Mouse (Mus musculus): ENCODE data around the gene Mterf1b. TPM values are rescaled to one million over a fixed set of nuclear protein-coding genes. Genes with fewer than 3 reads are reported as not detected.
"Not testable (repeated sequence)": the region's sequence is repeated elsewhere in the genome, so short reads cannot be mapped to it uniquely, and the experiment has no call there.

Mterf1b gene
- 4.7 and 9.0 TPM in 2 replicates for polyA plus RNA-seq (2011; ENCODE audit: insufficient read depth, insufficient read length, low replicate concordance, missing spikeins)

- 57% methylated on average over 12 of the region's 37 CpGs for WGBS
- H3K4me3 ChIP-seq (replicated peaks; ENCODE audit: control insufficient read depth, low read depth, low read length), result peak within 1 kb of the TSS; percentile 60
- H3K27ac ChIP-seq (ENCODE audit: control insufficient read depth, insufficient read depth, low read depth, low read length, poor library complexity), result not testable (repeated sequence)
Observed at GRCm38 (mm10) chr5:4191671-4192480, at the start of gene Mterf1b. Gene Mterf1b (plus strand): TSS chr5:4192367.

GRCm38 (mm10) chr5:4159418-4160071 is 32.6 kb upstream of the Mterf1b start:
- not testable (repeated sequence) for H3K27ac ChIP-seq (ENCODE audit: control insufficient read depth, insufficient read depth, low read depth, low read length, poor library complexity); H3K4me3 ChIP-seq (replicated peaks; ENCODE audit: control insufficient read depth, low read depth, low read length); H3K4me1 ChIP-seq (ENCODE audit: control insufficient read depth, insufficient read depth, low read length)
- 85% methylated on average over 4 of the region's 5 CpGs for WGBS

More at GRCm38 (mm10) chr5:4191671-4192480, at the start of gene Mterf1b:
- not testable (repeated sequence) for H3K4me1 ChIP-seq (ENCODE audit: control insufficient read depth, insufficient read depth, low read length)

- Histone ChIP-seq H3K27ac (ENCODE audit: control insufficient read depth, insufficient read depth, low read depth, low read length, poor library complexity) (no peak overlapping the region), H3K4me3 (replicated peaks; ENCODE audit: control insufficient read depth, low read depth, low read length) (no peak overlapping the region), H3K4me1 (ENCODE audit: control insufficient read depth, insufficient read depth, low read length) (no peaks in the 10 kb centered on the region)
- no peak for TF ChIP-seq POLR2A (IDR thresholded peaks at IDR 0.05; ENCODE audit: borderline replicate concordance, control insufficient read depth, low read depth, low read length)
- TF ChIP-seq CTCF (IDR thresholded peaks at IDR 0.05; ENCODE audit: control insufficient read depth, insufficient read depth, low read length), result no peak
- 90% methylated on average over 3 of the region's 3 CpGs for WGBS
Observed at GRCm38 (mm10) chr5:4161554-4161953, 30.6 kb upstream of the Mterf1b start.

DNA sequence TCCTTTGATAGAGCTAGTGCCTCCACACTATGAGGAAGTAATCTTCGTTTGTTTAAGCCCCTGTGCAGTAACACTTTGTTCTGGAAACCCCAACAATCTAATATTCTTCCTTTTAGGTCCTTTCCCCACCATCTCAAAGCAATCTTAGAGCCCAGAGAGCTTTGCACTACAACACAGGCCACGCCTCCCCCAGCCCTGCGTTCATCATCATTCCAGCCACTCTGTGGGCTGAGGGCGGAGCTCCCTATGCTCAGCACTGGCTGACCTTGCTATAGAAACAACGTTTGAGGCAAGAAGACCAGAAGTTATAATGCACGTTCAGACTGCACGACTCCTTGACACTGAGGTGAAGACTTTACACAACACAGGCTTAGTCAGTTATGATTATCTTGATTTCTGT is 29.7 kb upstream of the Mterf1b start:
- no peaks in the 10 kb centered on the region for H3K4me1 ChIP-seq (ENCODE audit: control insufficient read depth, insufficient read depth, low read length)
- no peak overlapping the region for H3K4me3 ChIP-seq (replicated peaks; ENCODE audit: control insufficient read depth, low read depth, low read length)
- TF ChIP-seq CTCF (IDR thresholded peaks at IDR 0.05; ENCODE audit: control insufficient read depth, insufficient read depth, low read length), result no peak
- TF ChIP-seq POLR2A (IDR thresholded peaks at IDR 0.05; ENCODE audit: borderline replicate concordance, control insufficient read depth, low read depth, low read length), result no peak
- WGBS, result 38% methylated on average over 7 of the region's 7 CpGs
- no peak overlapping the region for H3K27ac ChIP-seq (ENCODE audit: control insufficient read depth, insufficient read depth, low read depth, low read length, poor library complexity)

- H3K4me1 ChIP-seq (ENCODE audit: control insufficient read depth, insufficient read depth, low read length); H3K4me3 ChIP-seq (replicated peaks; ENCODE audit: control insufficient read depth, low read depth, low read length); H3K27ac ChIP-seq (ENCODE audit: control insufficient read depth, insufficient read depth, low read depth, low read length, poor library complexity): not testable (repeated sequence)
- 64% methylated on average over 6 of the region's 6 CpGs for WGBS
Observed at GRCm38 (mm10) chr5:4167813-4168529, 24.2 kb upstream of the Mterf1b start.

GRCm38 (mm10) chr5:4168530-4168926 is 23.6 kb upstream of the Mterf1b start:
- not testable (repeated sequence) for H3K4me3 ChIP-seq (replicated peaks; ENCODE audit: control insufficient read depth, low read depth, low read length); H3K27ac ChIP-seq (ENCODE audit: control insufficient read depth, insufficient read depth, low read depth, low read length, poor library complexity)
- 85% methylated on average over 4 of the region's 4 CpGs for WGBS

GRCm38 (mm10) chr5:4176421-4176820 is 15.7 kb upstream of the Mterf1b start:
- H3K4me1 ChIP-seq (ENCODE audit: control insufficient read depth, insufficient read depth, low read length); H3K27ac ChIP-seq (ENCODE audit: control insufficient read depth, insufficient read depth, low read depth, low read length, poor library complexity); H3K4me3 ChIP-seq (replicated peaks; ENCODE audit: control insufficient read depth, low read depth, low read length): not testable (repeated sequence)
- 44% methylated on average over 3 of the region's 3 CpGs for WGBS

More at GRCm38 (mm10) chr5:4168530-4168926, 23.6 kb upstream of the Mterf1b start:
- H3K4me1 ChIP-seq (ENCODE audit: control insufficient read depth, insufficient read depth, low read length), result not testable (repeated sequence)

DNA sequence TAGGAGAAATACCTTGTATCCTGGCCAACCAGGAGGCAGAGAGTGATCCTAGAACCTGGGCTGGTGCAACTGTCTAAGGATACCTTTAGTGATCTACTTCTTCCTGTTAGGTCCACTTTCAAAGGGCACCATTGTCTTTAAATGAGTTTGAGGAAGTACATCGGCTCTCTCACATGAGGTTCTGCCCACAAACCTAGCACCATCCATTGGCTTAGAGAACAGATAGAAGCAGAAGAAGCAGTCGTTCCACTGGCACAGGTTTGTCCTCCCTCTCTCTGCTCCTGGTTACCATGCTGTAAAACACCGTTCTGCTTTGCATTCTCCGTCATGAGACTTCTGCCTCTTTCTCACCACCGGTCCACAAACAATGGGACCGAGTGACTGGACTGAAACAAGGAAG is 12.8 kb upstream of the Mterf1b start:
- no peak for TF ChIP-seq POLR2A (IDR thresholded peaks at IDR 0.05; ENCODE audit: borderline replicate concordance, control insufficient read depth, low read depth, low read length)
- TF ChIP-seq CTCF (IDR thresholded peaks at IDR 0.05; ENCODE audit: control insufficient read depth, insufficient read depth, low read length), result no peak
- Histone ChIP-seq H3K27ac (ENCODE audit: control insufficient read depth, insufficient read depth, low read depth, low read length, poor library complexity) (no peak overlapping the region), H3K4me1 (ENCODE audit: control insufficient read depth, insufficient read depth, low read length) (no peaks in the 10 kb centered on the region; the same call in 1 of the 2 replicates), H3K4me3 (replicated peaks; ENCODE audit: control insufficient read depth, low read depth, low read length) (no peak overlapping the region)
- 51% methylated on average over 6 of the region's 6 CpGs for WGBS

DNA sequence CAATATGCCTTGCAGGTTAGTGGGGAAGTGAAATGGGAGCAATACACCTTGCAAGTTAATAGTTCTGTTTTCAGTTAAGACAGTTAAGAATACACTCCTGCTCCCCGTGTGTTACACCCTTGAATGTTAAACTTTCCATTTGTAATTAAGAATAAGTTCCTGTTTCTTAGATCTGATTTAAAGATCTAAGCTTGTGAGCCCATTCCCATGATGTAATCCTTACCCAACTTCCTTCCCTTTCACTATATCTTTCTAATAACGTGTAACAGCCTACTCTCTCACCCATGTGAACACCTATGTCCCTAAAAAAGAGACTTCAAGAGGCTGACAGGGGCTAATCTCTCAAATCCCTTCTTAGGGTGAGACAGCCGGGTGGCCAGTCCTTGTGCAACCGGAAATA is 5.4 kb upstream of the Mterf1b start:
- WGBS, result 20% methylated on average over 4 of the region's 4 CpGs
- Histone ChIP-seq H3K27ac (ENCODE audit: control insufficient read depth, insufficient read depth, low read depth, low read length, poor library complexity) (no peak overlapping the region), H3K4me3 (replicated peaks; ENCODE audit: control insufficient read depth, low read depth, low read length) (no peak overlapping the region), H3K4me1 (ENCODE audit: control insufficient read depth, insufficient read depth, low read length) (no peaks in the 10 kb centered on the region)
- TF ChIP-seq CTCF (IDR thresholded peaks at IDR 0.05; ENCODE audit: control insufficient read depth, insufficient read depth, low read length), result no peak
- no peak for TF ChIP-seq POLR2A (IDR thresholded peaks at IDR 0.05; ENCODE audit: borderline replicate concordance, control insufficient read depth, low read depth, low read length)

- not testable (repeated sequence) for H3K4me1 ChIP-seq (ENCODE audit: control insufficient read depth, insufficient read depth, low read length); H3K27ac ChIP-seq (ENCODE audit: control insufficient read depth, insufficient read depth, low read depth, low read length, poor library complexity)
- peak overlapping the region; percentile 60 for H3K4me3 ChIP-seq (replicated peaks; ENCODE audit: control insufficient read depth, low read depth, low read length)
- 2% methylated on average over 15 of the region's 27 CpGs for WGBS
Observed at GRCm38 (mm10) chr5:4192481-4193246, 497 bp downstream of the Mterf1b start.

Measured in bone marrow, adult 2 months (tissue).